Mouse (Mus musculus) sigmoid colon, adult 10 weeks (tissue): ENCODE data around the gene Krt75. TPM values are rescaled to one million over a fixed set of nuclear protein-coding genes. Genes with fewer than 3 reads are reported as not detected.

Source experiments
- polyA plus RNA-seq: library from polyadenylated mRNA; stranded (reverse); fragments of 350-450 nt; fragmentation: Illumina TruSeq; extraction: RNeasy Lipid Tissue Mini Kit (QIAGEN cat#74804); gene quantifications from one replicate; pipeline ENCODE4 v1.2.3, GENCODE M21; 2014; ENCODE audit warnings: low read depth, low replicate concordance

Gene Krt75
- polyA plus RNA-seq, result not detected

GRCm38 (mm10) chr15:101573796-101574345, at the start of gene Krt75:
TSS of gene Krt75 (minus strand) at chr15:101573904.

GRCm38 (mm10) chr15:101562850-101563249, 10.9 kb downstream of the Krt75 start, which contains the start of gene Krt90:
TSS of gene Krt90 (minus strand) at chr15:101562950.

GRCm38 (mm10) chr15:101550567-101550966, 23.1 kb downstream of the Krt75 start, which contains the start of gene Krt82:
TSS of gene Krt82 (minus strand) at chr15:101550667.

GRCm38 (mm10) chr15:101532720-101533119, 41.0 kb downstream of the Krt75 start, which contains the start of gene Krt84:
TSS of gene Krt84 (minus strand) at chr15:101532820.

GRCm38 (mm10) chr15:101517161-101517560, 56.5 kb downstream of the Krt75 start, which contains the start of gene Gm49425:
TSS of gene Gm49425 (minus strand) at chr15:101517261.

Other genes starting within 250 kb of the Krt75 start
- gene Krt80, start 203.7 kb downstream of the Krt75 start, polyA plus RNA-seq, result not detected
- gene Krt7, start 162.9 kb downstream of the Krt75 start, polyA plus RNA-seq, result 5.0 TPM
- 0.50 TPM for gene Krt87, start 135.1 kb downstream of the Krt75 start, polyA plus RNA-seq
- not detected for gene Krt88, start 126.2 kb downstream of the Krt75 start, polyA plus RNA-seq
- not detected for gene Krt81, start 110.2 kb downstream of the Krt75 start, polyA plus RNA-seq
- gene Krt86, start 100.4 kb downstream of the Krt75 start, polyA plus RNA-seq, result not detected
- not detected for gene Krt83, start 82.4 kb downstream of the Krt75 start, polyA plus RNA-seq
- gene Gm49425, start 56.6 kb downstream of the Krt75 start, polyA plus RNA-seq, result not detected
- gene Krt84, start 41.1 kb downstream of the Krt75 start, polyA plus RNA-seq, result not detected
- gene Krt82, start 23.2 kb downstream of the Krt75 start, polyA plus RNA-seq, result not detected
- not detected for gene Krt90, start 11.0 kb downstream of the Krt75 start, polyA plus RNA-seq
- not detected for gene Gm5414, start 54.3 kb upstream of the Krt75 start, polyA plus RNA-seq
- gene Gm5478, start 73.5 kb upstream of the Krt75 start, polyA plus RNA-seq, result not detected
- not detected for gene Krt6b, start 106.4 kb upstream of the Krt75 start, polyA plus RNA-seq
- gene Krt6a, start 120.4 kb upstream of the Krt75 start, polyA plus RNA-seq, result not detected
- not detected for gene Krt5, start 139.0 kb upstream of the Krt75 start, polyA plus RNA-seq
- gene Krt71, start 169.2 kb upstream of the Krt75 start, polyA plus RNA-seq, result not detected
- gene Krt72, start 212.6 kb upstream of the Krt75 start, polyA plus RNA-seq, result not detected
- not detected for gene Krt73, start 228.4 kb upstream of the Krt75 start, polyA plus RNA-seq
- gene Krt2, start 244.3 kb upstream of the Krt75 start, polyA plus RNA-seq, result not detected